Mouse (Mus musculus): ENCODE measurements around the gene C1qtnf1. TPM values are rescaled to one million over a fixed set of nuclear protein-coding genes. Genes with fewer than 3 reads are reported as not detected.

C1qtnf1 gene
- polyA plus RNA-seq, 1 experiment from 2014 or later = 1.1 TPM

GRCm38 (mm10) chr11:118490566-118491218, 62.7 kb downstream of the C1qtnf1 start:
- H3K4me1 ChIP-seq (replicated peaks; ENCODE audit: control insufficient read depth, insufficient read depth, low read length) = peaks cover 4% of the 10 kb centered on the region; the same call in 1 of the 2 replicates
- H3K36me3 ChIP-seq (ENCODE audit: control insufficient read depth, insufficient read depth, low read length) = no peaks in the 10 kb centered on the region
- H3K9me3 ChIP-seq (ENCODE audit: control insufficient read depth, low read length) = no peaks in the 10 kb centered on the region
- no peaks in the 10 kb centered on the region for H3K27me3 ChIP-seq (ENCODE audit: control insufficient read depth, insufficient read depth, low read length)
- H3K9ac ChIP-seq (ENCODE audit: low read depth, low read length) = peak overlapping the region; percentile 28
- peak overlapping the region; percentile 42; the same call in 1 of the 2 replicates for H3K27ac ChIP-seq (ENCODE audit: low read depth, low read length)
- WGBS = 19% methylated on average over 22 of the region's 22 CpGs
- H3K4me3 ChIP-seq (ENCODE audit: low read depth, low read length) = no peak overlapping the region
- ATAC-seq (ENCODE audit: low FRiP score) (0 out of 2 replicates have a peak, but pooled peaks have one; percentile 33), DNase-seq (ENCODE audit: low spot score) (peak; percentile 89)
- peak overlapping the region; percentile 23 for H3K4me2 ChIP-seq (replicated peaks; ENCODE audit: low read depth, low read length)

- 89% methylated on average over 7 of the region's 7 CpGs for WGBS
- H3K4me1 ChIP-seq (replicated peaks; ENCODE audit: control insufficient read depth, insufficient read depth, low read length) = peaks cover 4% of the 10 kb centered on the region; the same call in 1 of the 2 replicates
These were observed 63.2 kb downstream of the C1qtnf1 start for GRCm38 (mm10) chr11:118491230-118491629.

GRCm38 (mm10) chr11:118493458-118493857, 65.5 kb downstream of the C1qtnf1 start:
- no peak for ATAC-seq (ENCODE audit: low FRiP score)
- WGBS = 82% methylated on average over 2 of the region's 2 CpGs
- no peak overlapping the region for H3K27ac ChIP-seq (ENCODE audit: low read depth, low read length)

More at GRCm38 (mm10) chr11:118491230-118491629, 63.2 kb downstream of the C1qtnf1 start:
- ATAC-seq (ENCODE audit: low FRiP score) (no peak), DNase-seq (ENCODE audit: low spot score) (no peak)
- Histone ChIP-seq H3K9me3 (ENCODE audit: control insufficient read depth, low read length) (no peaks in the 10 kb centered on the region), H3K36me3 (ENCODE audit: control insufficient read depth, insufficient read depth, low read length) (no peaks in the 10 kb centered on the region), H3K4me2 (replicated peaks; ENCODE audit: low read depth, low read length) (no peak overlapping the region), H3K9ac (ENCODE audit: low read depth, low read length) (no peak overlapping the region), H3K27ac (ENCODE audit: low read depth, low read length) (no peak overlapping the region), H3K4me3 (ENCODE audit: low read depth, low read length) (no peak overlapping the region), H3K27me3 (ENCODE audit: control insufficient read depth, insufficient read depth, low read length) (no peaks in the 10 kb centered on the region)

GRCm38 (mm10) chr11:118494001-118494737, 66.2 kb downstream of the C1qtnf1 start:
- Histone ChIP-seq H3K4me2 (replicated peaks; ENCODE audit: low read depth, low read length) (no peak overlapping the region), H3K27ac (ENCODE audit: low read depth, low read length) (no peak overlapping the region), H3K4me1 (replicated peaks; ENCODE audit: control insufficient read depth, insufficient read depth, low read length) (peaks cover 4% of the 10 kb centered on the region; the same call in 1 of the 2 replicates), H3K4me3 (ENCODE audit: low read depth, low read length) (no peak overlapping the region), H3K36me3 (ENCODE audit: control insufficient read depth, insufficient read depth, low read length) (no peaks in the 10 kb centered on the region), H3K9ac (ENCODE audit: low read depth, low read length) (no peak overlapping the region), H3K27me3 (ENCODE audit: control insufficient read depth, insufficient read depth, low read length) (no peaks in the 10 kb centered on the region), H3K9me3 (ENCODE audit: control insufficient read depth, low read length) (no peaks in the 10 kb centered on the region)
- no peak for DNase-seq (ENCODE audit: low spot score)
- no peak for ATAC-seq (ENCODE audit: low FRiP score)
- 83% methylated on average over 12 of the region's 12 CpGs for WGBS

More at GRCm38 (mm10) chr11:118493458-118493857, 65.5 kb downstream of the C1qtnf1 start:
- no peaks in the 10 kb centered on the region for H3K27me3 ChIP-seq (ENCODE audit: control insufficient read depth, insufficient read depth, low read length)
- no peak overlapping the region for H3K4me3 ChIP-seq (ENCODE audit: low read depth, low read length)
- H3K4me2 ChIP-seq (replicated peaks; ENCODE audit: low read depth, low read length) = no peak overlapping the region
- DNase-seq (ENCODE audit: low spot score) = no peak
- H3K9ac ChIP-seq (ENCODE audit: low read depth, low read length) = no peak overlapping the region
- no peaks in the 10 kb centered on the region for H3K9me3 ChIP-seq (ENCODE audit: control insufficient read depth, low read length)
- H3K36me3 ChIP-seq (ENCODE audit: control insufficient read depth, insufficient read depth, low read length) = no peaks in the 10 kb centered on the region
- peaks cover 4% of the 10 kb centered on the region; the same call in 1 of the 2 replicates for H3K4me1 ChIP-seq (replicated peaks; ENCODE audit: control insufficient read depth, insufficient read depth, low read length)

- no peak for DNase-seq (ENCODE audit: low spot score)
- Histone ChIP-seq H3K27ac (ENCODE audit: low read depth, low read length) (no peak overlapping the region), H3K4me3 (ENCODE audit: low read depth, low read length) (no peak overlapping the region), H3K9me3 (ENCODE audit: control insufficient read depth, low read length) (no peaks in the 10 kb centered on the region), H3K9ac (ENCODE audit: low read depth, low read length) (no peak overlapping the region), H3K36me3 (ENCODE audit: control insufficient read depth, insufficient read depth, low read length) (no peaks in the 10 kb centered on the region), H3K4me2 (replicated peaks; ENCODE audit: low read depth, low read length) (no peak overlapping the region), H3K27me3 (ENCODE audit: control insufficient read depth, insufficient read depth, low read length) (no peaks in the 10 kb centered on the region), H3K4me1 (replicated peaks; ENCODE audit: control insufficient read depth, insufficient read depth, low read length) (peaks cover 4% of the 10 kb centered on the region; the same call in 1 of the 2 replicates)
- 45% methylated on average over 5 of the region's 5 CpGs for WGBS
- no peak for ATAC-seq (ENCODE audit: low FRiP score)
These were observed 67.1 kb downstream of the C1qtnf1 start for GRCm38 (mm10) chr11:118495065-118495464.

- Histone ChIP-seq H3K4me3 (ENCODE audit: low read depth, low read length) (no peak overlapping the region), H3K9me3 (ENCODE audit: control insufficient read depth, low read length) (no peaks in the 10 kb centered on the region), H3K4me1 (replicated peaks; ENCODE audit: control insufficient read depth, insufficient read depth, low read length) (no peaks in the 10 kb centered on the region), H3K27me3 (ENCODE audit: control insufficient read depth, insufficient read depth, low read length) (no peaks in the 10 kb centered on the region), H3K27ac (ENCODE audit: low read depth, low read length) (no peak overlapping the region), H3K36me3 (ENCODE audit: control insufficient read depth, insufficient read depth, low read length) (no peaks in the 10 kb centered on the region), H3K4me2 (replicated peaks; ENCODE audit: low read depth, low read length) (no peak overlapping the region), H3K9ac (ENCODE audit: low read depth, low read length) (no peak overlapping the region)
- ATAC-seq (ENCODE audit: low FRiP score) (no peak), DNase-seq (ENCODE audit: low spot score) (no peak)
- WGBS = 57% methylated on average over 20 of the region's 20 CpGs
These were observed 68.2 kb downstream of the C1qtnf1 start for GRCm38 (mm10) chr11:118496066-118496689.

Other genes starting within 250 kb of the C1qtnf1 start
- 16.5 and 16.7 TPM in 2 replicates for gene Cyth1, start 179.6 kb upstream of the C1qtnf1 start, polyA plus RNA-seq (2014; fragmentation: Nextera tagmentation; extraction: Ambion mirVana)
- 9.8 and 9.9 TPM in 2 replicates for gene Usp36, start 138.0 kb upstream of the C1qtnf1 start, polyA plus RNA-seq (2014; fragmentation: Nextera tagmentation; extraction: Ambion mirVana)
- 0.37 and 0.42 TPM in 2 replicates for gene Cep295nl, start 85.7 kb upstream of the C1qtnf1 start, polyA plus RNA-seq (2014; fragmentation: Nextera tagmentation; extraction: Ambion mirVana)
- 39.5 and 41.2 TPM in 2 replicates for gene Timp2, start 72.5 kb upstream of the C1qtnf1 start, polyA plus RNA-seq (2014; fragmentation: Nextera tagmentation; extraction: Ambion mirVana)
- 1.9 and 2.7 TPM in 2 replicates for gene Lgals3bp, start 26.1 kb upstream of the C1qtnf1 start, polyA plus RNA-seq (2014; fragmentation: Nextera tagmentation; extraction: Ambion mirVana)
- 21.0 and 21.1 TPM in 2 replicates for gene Cant1, start 9.1 kb upstream of the C1qtnf1 start, polyA plus RNA-seq (2014; fragmentation: Nextera tagmentation; extraction: Ambion mirVana)
- gene Engase, start 48.6 kb downstream of the C1qtnf1 start, polyA plus RNA-seq (2014; fragmentation: Nextera tagmentation; extraction: Ambion mirVana) = 4.7 and 4.8 TPM in 2 replicates

Data from hindbrain, embryonic 11.5 days (tissue).